Mouse (Mus musculus) cortical plate, adult 2 months (tissue): ENCODE results near the gene Creb3l1. TPM values are rescaled to one million over a fixed set of nuclear protein-coding genes. Genes with fewer than 3 reads are reported as not detected.

ENCODE experiments used
- H3K27ac ChIP-seq: fragments of 200-500 bp; 2 replicates; pipeline ENCODE4 v1.5.1; 2012; ENCODE audit warnings: low read length, control low read depth, inconsistent platforms; ENCODE audit not compliant: insufficient read depth
- H3K4me1 ChIP-seq: fragments of 200-500 bp; 2 replicates; pipeline ENCODE4 v1.6.1; 2011; ENCODE audit warnings: low read length; ENCODE audit not compliant: control insufficient read depth, insufficient read depth
- H3K4me3 ChIP-seq: fragments of 200-500 bp; 2 replicates; pipeline ENCODE4 v1.5.1; 2011; ENCODE audit warnings: mild to moderate bottlenecking, low read length, control low read depth; ENCODE audit not compliant: insufficient read depth
- CTCF ChIP-seq: fragments of 200-500 bp; IDR thresholded peaks from 2 replicates; pipeline ENCODE4 v1.5.1; 2011; ENCODE audit warnings: mild to moderate bottlenecking, control low read depth, low read length; ENCODE audit not compliant: insufficient read depth; ENCODE audit errors: extremely low read depth
- POLR2A ChIP-seq: fragments of 200-500 bp; IDR thresholded peaks from 2 replicates; pipeline ENCODE4 v1.6.1; 2011; ENCODE audit warnings: mild to moderate bottlenecking, low read length, control low read depth; ENCODE audit not compliant: insufficient read depth; ENCODE audit errors: extremely low read depth
- polyA plus RNA-seq: library from polyadenylated mRNA; depleted of rRNA; stranded (reverse); fragments of >200 nt; gene quantifications from 2 replicates; pipeline ENCODE4 v1.2.3, GENCODE M21; 2012

Creb3l1 gene
- polyA plus RNA-seq, 1 experiment = 0.98 TPM

GRCm38 (mm10) chr2:91971231-91972097 lies 52.8 kb downstream of the Creb3l1 start:
- peak overlapping the region; percentile 17 for H3K27ac ChIP-seq
- TF ChIP-seq CTCF = no peak
- TF ChIP-seq POLR2A = no peak
- H3K4me1 ChIP-seq = peaks cover 8% of the 10 kb centered on the region
- H3K4me3 ChIP-seq = no peak overlapping the region

GRCm38 (mm10) chr2:91967962-91968361 lies 56.3 kb downstream of the Creb3l1 start:
- peaks cover 6% of the 10 kb centered on the region for H3K4me1 ChIP-seq
- no peak overlapping the region for H3K4me3 ChIP-seq
- TF ChIP-seq CTCF (no peak), POLR2A (no peak)
- no peak overlapping the region for H3K27ac ChIP-seq

GRCm38 (mm10) chr2:91966367-91966766 lies 57.9 kb downstream of the Creb3l1 start:
- no peak overlapping the region for H3K4me3 ChIP-seq
- no peak overlapping the region for H3K27ac ChIP-seq
- H3K4me1 ChIP-seq = peaks cover 2% of the 10 kb centered on the region; the same call in 1 of the 2 replicates
- TF ChIP-seq POLR2A = no peak
- TF ChIP-seq CTCF = no peak

- Histone ChIP-seq H3K27ac (peak overlapping the region; percentile 38), H3K4me1 (peaks cover 2% of the 10 kb centered on the region; the same call in 1 of the 2 replicates), H3K4me3 (no peak overlapping the region; the same call in 1 of the 2 replicates)
- TF ChIP-seq CTCF (no peak), POLR2A (no peak)
Measured at GRCm38 (mm10) chr2:91965417-91965816, 58.9 kb downstream of the Creb3l1 start.

- H3K4me3 ChIP-seq = no peak overlapping the region
- TF ChIP-seq CTCF (no peak), POLR2A (no peak)
- H3K4me1 ChIP-seq = peaks cover 2% of the 10 kb centered on the region; the same call in 1 of the 2 replicates
- H3K27ac ChIP-seq = no peak overlapping the region
Measured at GRCm38 (mm10) chr2:91964610-91965204, 59.6 kb downstream of the Creb3l1 start.

GRCm38 (mm10) chr2:91963443-91963932 lies 60.8 kb downstream of the Creb3l1 start:
- Histone ChIP-seq H3K4me3 (peak overlapping the region; percentile 65), H3K4me1 (peaks cover 6% of the 10 kb centered on the region), H3K27ac (peak overlapping the region; percentile 93)
- TF ChIP-seq POLR2A (0 out of 2 replicates have a peak, but pooled peaks have one; percentile 14), CTCF (peak; percentile 42)

GRCm38 (mm10) chr2:91962864-91963401 lies 61.4 kb downstream of the Creb3l1 start:
- Histone ChIP-seq H3K4me1 (peaks cover 8% of the 10 kb centered on the region), H3K27ac (peak overlapping the region; percentile 93), H3K4me3 (peak overlapping the region; percentile 65)
- TF ChIP-seq CTCF (no peak), POLR2A (no peak)

GRCm38 (mm10) chr2:91961901-91962761 lies 62.2 kb downstream of the Creb3l1 start:
- peak overlapping the region; percentile 65 for H3K4me3 ChIP-seq
- H3K4me1 ChIP-seq = peaks cover 11% of the 10 kb centered on the region
- TF ChIP-seq POLR2A = no peak
- TF ChIP-seq CTCF = no peak
- peak overlapping the region; percentile 93 for H3K27ac ChIP-seq
